Mouse (Mus musculus) spleen, adult 2 months (tissue): ENCODE results near the gene Tinagl1.

Experiments used
- CTCF ChIP-seq: fragments of 200-500 bp; IDR thresholded peaks from 2 replicates; pipeline ENCODE4 v1.5.1; 2011; ENCODE audit warnings: mild to moderate bottlenecking, inconsistent platforms; ENCODE audit not compliant: insufficient read depth, insufficient read length, insufficient replicate concordance; ENCODE audit errors: extremely low read depth
- POLR2A ChIP-seq: fragments of 200-500 bp; IDR thresholded peaks from 2 replicates; pipeline ENCODE4 v1.6.1; 2011; ENCODE audit warnings: low read depth, low read length, inconsistent platforms

GRCm38 (mm10) chr4:130123020-130123419, 51.9 kb downstream of the Tinagl1 start:
- TF ChIP-seq CTCF (no peak), POLR2A (no peak)
